Comparison of ENCODE assay signal across 10 mouse cellular contexts in genomic region chr5:30014580-30014979, GRCm38 (mm10). TPM values are rescaled to one million over a fixed set of nuclear protein-coding genes. Genes with fewer than 3 reads are reported as not detected.
DNase-seq lines count a peak whose midpoint lies in the region; ATAC-seq and TF ChIP-seq lines count a peak whose summit lies in the region.
"Had no signal": no experiment of that assay in that cellular context is flagged by ENCODE, and none has a peak within 500 bp of the region (broad histone marks: within the 10 kb centered on the region; RNA-seq: fewer than 3 reads in every experiment).

No protein-coding gene starts in this region.

- peak; percentile 64; the same call in 1 of the 2 replicates for ATAC-seq in frontal cortex, adult (ENCODE audit: low TSS enrichment)

- H3K4me1 ChIP-seq in liver, adult 2 months (ENCODE audit: control insufficient read depth, insufficient read depth, low read length) = no peaks in the 10 kb centered on the region
- H3K4me1 ChIP-seq: hindbrain, embryonic 15.5 days had no signal

- WGBS in liver, adult 2 months = 51% methylated on average over 2 of the region's 2 CpGs

- no peaks in the 10 kb centered on the region for H3K79me2 ChIP-seq in liver, adult 2 months (ENCODE audit: control insufficient read depth, insufficient read depth, low read length)

- no peak overlapping the region for H3K9ac ChIP-seq in liver, adult 2 months (ENCODE audit: low read depth, low read length)
- H3K9ac ChIP-seq: hindbrain, embryonic 15.5 days had no signal

- DNase-seq in frontal cortex, postnatal 14 days (ENCODE audit: low spot score in 2 of 2) = no peak
- peak; percentile 44 for DNase-seq in liver, adult 2 months (ENCODE audit: extremely low read depth, low read depth, low spot score)
- no peak for DNase-seq in liver
- DNase-seq in NIH3T3 (ENCODE audit: low read depth) = peak; percentile 83
- DNase-seq in lung, postnatal 25 days (ENCODE audit: low spot score) = peak; percentile 57
- DNase-seq in cerebellum, adult 8-10 months = no peak
- DNase-seq in yolk sac, embryonic 10.5 days (ENCODE audit: low spot score) = no peak

- H3K36me3 ChIP-seq in liver, adult 2 months (ENCODE audit: control insufficient read depth, insufficient read depth, low read length) = no peaks in the 10 kb centered on the region
- H3K36me3 ChIP-seq: hindbrain, embryonic 15.5 days had no signal

- peak; percentile 10; the same call in 1 of the 2 replicates for TF ChIP-seq CTCF in liver, adult 2 months (IDR thresholded peaks at IDR 0.05; ENCODE audit: low read depth, low read length)

- H3K27me3 ChIP-seq in liver, adult 2 months (ENCODE audit: control insufficient read depth, insufficient read depth, low read length) = no peaks in the 10 kb centered on the region
- H3K27me3 ChIP-seq: hindbrain, embryonic 15.5 days had no signal

- TF ChIP-seq POLR2A in liver, adult 2 months (IDR thresholded peaks at IDR 0.05; ENCODE audit: extremely low read depth, insufficient read depth, low read length) = no peak

- no peak overlapping the region for H3K4me3 ChIP-seq in liver, adult 2 months (ENCODE audit: insufficient read depth, low read depth, low read length)
- H3K4me3 ChIP-seq: hindbrain, embryonic 15.5 days had no signal

- H3K27ac ChIP-seq in liver, adult 2 months (replicated peaks; ENCODE audit: insufficient read depth, low read depth, low read length) = no peak overlapping the region
- H3K27ac ChIP-seq: hindbrain, embryonic 15.5 days had no signal

RNA-seq across cellular contexts. Expression of gene Il6, which starts 1.7 kb away (rescaled TPM):
- total RNA-seq in liver, adult 2 months (2014; rRNA removed) = 0.13 TPM in 1 of 2 replicates, not detected in the other
- polyA plus RNA-seq in liver, adult 2 months (2012; rRNA removed) = 0.10 TPM in 1 of 2 replicates, not detected in the other
- total RNA-seq: adrenal gland, adult 18-20 months had no signal
- polyA plus RNA-seq: hindbrain, embryonic 15.5 days had no signal

RNA-seq across cellular contexts. Expression of gene Tyms, which starts 58.8 kb away (rescaled TPM):
- 8.9 and 14.6 TPM in 2 replicates for total RNA-seq in liver, adult 2 months (2014; rRNA removed)
- 13.9 and 14.1 TPM in 2 replicates for polyA plus RNA-seq in liver, adult 2 months (2012; rRNA removed)

Comparison
In these comparisons a context has a peak if more than half of its experiments do, and no peak if none do; other contexts are left out.
1. DNase-seq: peak in liver, adult 2 months (single experiment), NIH3T3 (single experiment) and lung, postnatal 25 days (single experiment); none in frontal cortex, postnatal 14 days (0 of 2), liver (single experiment), cerebellum, adult 8-10 months (single experiment) and yolk sac, embryonic 10.5 days (single experiment).